Mouse (Mus musculus): ENCODE results near the gene Far1.

DNA sequence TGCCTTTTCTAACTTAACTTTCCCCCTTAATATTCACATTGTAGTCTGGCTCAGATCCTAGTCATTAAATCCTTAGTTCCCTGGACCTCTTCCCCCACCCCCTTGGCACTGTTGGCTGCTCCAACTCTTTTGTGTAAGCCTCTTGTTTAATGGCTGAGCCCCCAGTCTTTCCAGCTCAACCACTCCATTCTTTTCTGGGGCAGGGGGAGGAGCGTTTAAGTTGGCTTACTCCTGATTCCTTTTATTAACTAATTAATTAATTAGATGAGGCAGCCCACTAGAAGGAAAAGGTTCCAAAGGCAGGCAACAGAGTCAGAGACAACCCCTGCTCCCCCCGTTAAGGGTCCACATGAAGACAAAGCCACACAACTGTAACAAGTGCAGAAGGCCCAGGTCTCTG, 68.5 kb downstream of the Far1 start:
- TF ChIP-seq CTCF (IDR thresholded peaks at IDR 0.05; ENCODE audit: control insufficient read depth, insufficient read depth, insufficient replicate concordance, low read depth, low read length) (no peak), POLR2A (IDR thresholded peaks at IDR 0.05; ENCODE audit: control insufficient read depth, low read depth, low read length) (no peak)
